Mouse (Mus musculus): ENCODE data around the gene Tspan6. TPM values are rescaled to one million over a fixed set of nuclear protein-coding genes. Genes with fewer than 3 reads are reported as not detected.

Tspan6 gene
- polyA plus RNA-seq (2012; rRNA removed), result 2.1 and 2.4 TPM in 2 replicates

DNA sequence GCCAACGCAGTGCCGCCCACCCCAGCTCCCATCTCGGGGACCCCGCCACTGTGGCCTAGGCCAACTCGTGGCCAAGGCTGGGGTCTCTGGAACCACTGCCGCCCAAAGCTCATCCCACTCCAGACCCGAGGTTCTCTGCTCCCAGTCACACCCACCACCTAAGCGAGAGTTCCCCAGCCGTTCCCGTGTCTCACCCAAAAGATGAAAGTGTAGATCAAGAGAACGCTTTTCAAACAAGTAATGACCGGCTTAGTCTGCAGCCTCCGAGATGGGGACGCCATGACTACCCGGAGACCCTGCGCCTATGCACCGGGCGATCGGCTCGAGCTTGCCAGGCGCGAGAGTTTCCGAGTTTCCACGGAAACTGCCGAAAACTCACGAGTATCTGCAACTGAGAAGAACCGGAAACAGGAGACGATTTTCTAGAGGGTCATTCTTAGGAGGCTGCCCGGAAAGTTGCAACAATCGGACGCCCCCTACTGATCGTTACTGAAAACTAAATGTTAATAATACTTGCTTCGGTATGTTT lies at the start of gene Tspan6:
Tspan6 (minus strand) TSS at position 416 of the 529 bp plus-strand sequence.
- WGBS, result 15% methylated on average over 33 of the region's 33 CpGs
- DNase-seq (ENCODE audit: low read depth, low spot score), result peak; percentile 35

- no peak for DNase-seq (ENCODE audit: low read depth, low spot score)
- 42% methylated on average over 3 of the region's 3 CpGs for WGBS
These were observed 49.2 kb upstream of the Tspan6 start for GRCm38 (mm10) chrX:133947427-133947826.

DNA sequence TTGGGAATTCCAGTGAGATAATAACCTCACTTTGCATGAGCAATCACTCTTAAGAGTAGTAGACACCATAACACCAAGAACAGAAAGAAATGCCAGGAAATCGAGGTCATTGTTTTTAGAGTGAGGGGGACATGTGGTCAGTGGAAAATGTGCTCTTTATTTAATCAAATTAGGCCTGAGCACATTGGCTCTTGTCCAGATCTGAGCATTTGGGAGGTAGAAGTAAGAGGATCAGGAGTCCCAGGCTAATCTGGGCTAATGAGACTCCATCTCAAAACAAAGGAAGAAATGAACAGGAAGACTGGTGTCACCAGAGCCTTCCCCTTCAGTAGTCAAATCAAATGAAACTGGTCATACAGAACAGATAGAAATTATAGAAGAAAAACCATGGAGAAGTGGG lies 41.3 kb upstream of the Tspan6 start:
- no peak for DNase-seq (ENCODE audit: low read depth, low spot score)
- WGBS, result 42% methylated on average over 1 of the region's 1 CpGs

- no peak for DNase-seq (ENCODE audit: low read depth, low spot score)
- 87% methylated on average over 4 of the region's 4 CpGs for WGBS
These were observed 38.5 kb upstream of the Tspan6 start for GRCm38 (mm10) chrX:133936605-133937225.

DNA sequence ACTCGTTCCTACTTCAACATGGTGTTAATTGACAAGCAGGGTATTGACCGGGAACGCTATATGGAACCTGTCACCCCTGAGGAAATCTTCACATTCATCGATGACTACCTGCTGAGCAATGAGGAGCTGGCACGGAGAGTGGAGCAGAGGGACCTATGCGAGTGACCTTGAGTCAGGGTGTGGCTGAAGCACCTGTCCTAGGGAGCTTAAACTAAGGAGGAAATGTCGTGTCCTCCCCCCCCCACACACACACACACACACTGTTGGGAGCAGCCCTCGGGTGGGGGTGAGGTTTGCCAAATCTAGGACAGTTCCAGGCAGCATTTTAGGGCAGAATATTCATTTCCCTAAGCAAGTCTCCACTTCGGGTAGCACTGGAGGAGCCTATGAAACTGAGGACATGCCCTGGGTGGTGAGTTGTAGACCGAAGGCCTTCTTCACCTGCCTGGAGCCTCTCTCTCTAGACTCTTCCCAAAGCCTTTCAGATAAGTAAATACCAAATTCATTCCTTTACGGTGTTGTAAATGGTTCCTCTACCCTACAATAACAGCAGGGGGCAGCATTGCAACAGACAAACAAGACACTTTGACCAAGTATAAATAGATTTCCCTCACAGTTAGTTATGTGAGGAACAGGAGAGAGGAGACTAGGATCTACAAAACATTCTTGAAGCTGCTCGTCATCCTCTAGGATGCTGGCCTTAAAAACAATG lies 33.2 kb upstream of the Tspan6 start:
- no peak for DNase-seq (ENCODE audit: low read depth, low spot score)
- 41% methylated on average over 12 of the region's 12 CpGs for WGBS

GRCm38 (mm10) chrX:133926760-133927159 lies 28.5 kb upstream of the Tspan6 start:
- 51% methylated on average over 5 of the region's 5 CpGs for WGBS
- DNase-seq (ENCODE audit: low read depth, low spot score), result no peak

GRCm38 (mm10) chrX:133921187-133921586 lies 23.0 kb upstream of the Tspan6 start:
- 67% methylated on average over 4 of the region's 4 CpGs for WGBS
- DNase-seq (ENCODE audit: low read depth, low spot score), result no peak

DNA sequence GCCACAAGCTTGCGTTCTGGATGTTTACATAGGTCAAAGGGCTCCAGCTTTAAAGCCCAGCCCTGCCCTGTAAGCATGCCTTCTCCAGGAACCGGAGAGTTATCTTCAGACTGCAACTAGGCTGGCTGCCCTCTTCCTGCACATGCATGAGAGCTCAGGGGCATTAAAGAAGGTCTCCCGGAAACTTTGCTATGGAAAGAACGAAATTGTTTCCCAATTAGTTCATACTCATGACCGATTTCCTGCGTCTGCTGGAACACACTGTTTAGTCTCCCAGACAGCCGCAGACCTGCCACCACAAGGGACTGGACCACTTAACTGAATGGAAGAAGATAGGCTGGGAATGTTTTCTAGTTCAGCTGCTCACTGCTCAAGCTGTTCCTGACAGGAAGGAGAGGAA lies 16.0 kb upstream of the Tspan6 start:
- DNase-seq (ENCODE audit: low read depth, low spot score), result no peak
- WGBS, result 30% methylated on average over 7 of the region's 7 CpGs

GRCm38 (mm10) chrX:133913006-133913405 lies 14.8 kb upstream of the Tspan6 start:
- WGBS, result 78% methylated on average over 3 of the region's 3 CpGs
- no peak for DNase-seq (ENCODE audit: low read depth, low spot score)

DNA sequence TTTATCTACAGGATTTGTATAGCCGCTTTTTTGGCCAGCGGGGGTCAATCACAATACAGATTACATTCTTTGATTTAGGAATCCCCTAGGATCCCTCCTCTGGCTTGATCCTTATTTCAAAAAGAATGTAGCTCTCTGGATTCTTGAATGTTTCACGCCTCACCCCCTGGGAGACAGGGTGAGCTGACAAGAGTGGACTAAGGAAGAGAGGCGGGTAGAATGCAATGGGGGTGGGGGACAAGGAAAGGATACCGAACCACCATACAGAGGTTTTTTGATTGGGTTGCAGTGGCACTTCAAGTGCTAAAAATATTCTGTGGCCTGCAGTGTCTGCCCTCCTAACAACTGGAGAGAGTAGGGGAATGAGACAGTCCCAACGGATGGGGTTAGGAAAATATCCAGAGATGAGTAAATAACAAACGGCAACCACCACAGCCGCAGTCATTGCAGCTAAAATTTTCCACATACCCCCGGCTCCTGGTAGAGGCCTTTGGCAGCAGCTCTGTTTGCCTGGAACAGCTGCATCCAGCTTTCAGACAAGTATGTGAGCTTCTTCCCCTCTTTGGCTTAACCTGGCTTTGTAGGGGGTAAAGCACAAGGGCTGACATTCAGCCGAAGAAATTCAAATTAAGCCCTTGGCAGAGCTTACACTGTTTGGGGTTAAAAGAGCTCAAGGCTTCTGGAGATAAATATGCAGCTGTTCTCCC lies 13.3 kb upstream of the Tspan6 start:
- no peak for DNase-seq (ENCODE audit: low read depth, low spot score)
- WGBS, result 61% methylated on average over 10 of the region's 10 CpGs

- WGBS, result 35% methylated on average over 3 of the region's 3 CpGs
- no peak for DNase-seq (ENCODE audit: low read depth, low spot score)
These were observed 10.0 kb upstream of the Tspan6 start, which contains the start of gene Srpx2 for GRCm38 (mm10) chrX:133908261-133908660. TSS of gene Srpx2 (plus strand) at chrX:133908426.

DNA sequence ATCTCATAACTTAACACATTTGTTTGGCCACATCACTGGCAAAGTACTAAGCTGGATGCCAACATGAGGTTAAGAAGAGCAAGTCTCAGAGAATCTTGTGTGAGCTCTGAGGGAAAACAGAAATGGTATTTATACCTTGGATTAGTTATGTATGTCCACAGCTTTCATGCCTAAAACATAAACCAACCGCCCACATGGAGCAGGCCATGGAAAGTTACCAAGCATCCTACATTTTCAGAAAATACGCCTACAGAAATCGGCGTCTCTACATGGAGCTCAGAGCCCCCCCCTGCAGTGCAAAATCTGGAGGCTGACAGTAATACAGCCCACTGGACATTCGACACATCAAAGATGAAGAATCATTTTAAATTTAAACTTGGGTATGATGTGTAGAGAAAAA lies 10.1 kb downstream of the Tspan6 start:
- DNase-seq (ENCODE audit: low read depth, low spot score), result no peak
- 91% methylated on average over 5 of the region's 5 CpGs for WGBS

GRCm38 (mm10) chrX:133887308-133887707 lies 10.9 kb downstream of the Tspan6 start:
- no peak for DNase-seq (ENCODE audit: low read depth, low spot score)
- 85% methylated on average over 3 of the region's 3 CpGs for WGBS

DNA sequence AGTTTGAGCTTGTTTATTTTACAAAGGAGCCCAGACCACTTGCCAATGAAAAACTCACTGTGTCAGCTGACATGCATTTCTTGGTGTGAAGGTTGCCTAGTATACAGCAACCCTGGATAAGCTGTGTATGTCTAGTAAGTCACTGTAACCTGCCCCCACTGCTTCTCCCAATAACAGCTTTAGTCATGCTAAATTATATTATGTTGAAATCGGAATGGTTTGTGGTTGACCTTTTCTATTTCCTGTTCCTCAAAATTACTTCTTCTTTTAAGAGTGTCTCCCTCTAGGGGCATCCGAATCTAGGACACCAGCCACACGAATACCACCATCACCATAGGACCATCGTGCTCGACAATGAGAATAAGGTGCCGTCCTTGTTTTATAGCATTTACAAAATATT lies 28.5 kb downstream of the Tspan6 start:
- 79% methylated on average over 6 of the region's 6 CpGs for WGBS
- DNase-seq (ENCODE audit: low read depth, low spot score), result no peak

DNA sequence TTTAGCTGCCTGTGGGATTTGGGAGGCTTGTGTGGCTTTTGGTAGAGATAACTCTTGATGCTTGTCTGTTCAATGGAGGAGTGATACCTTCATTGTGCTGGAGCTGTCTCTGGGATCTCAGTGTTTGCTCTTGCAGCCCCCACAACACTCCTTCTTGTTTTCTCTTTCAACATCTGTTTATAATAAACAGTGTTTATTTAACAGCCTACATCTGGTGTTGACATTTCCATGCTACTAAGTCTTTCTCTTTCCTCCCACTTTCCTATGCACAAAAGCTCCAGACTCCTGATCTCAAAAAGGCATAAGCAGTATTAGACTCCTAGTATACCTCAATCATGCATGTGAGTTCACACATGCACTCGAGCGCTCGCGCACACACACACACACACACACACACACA lies 44.6 kb downstream of the Tspan6 start:
- DNase-seq (ENCODE audit: low read depth, low spot score), result no peak
- 84% methylated on average over 4 of the region's 4 CpGs for WGBS

DNA sequence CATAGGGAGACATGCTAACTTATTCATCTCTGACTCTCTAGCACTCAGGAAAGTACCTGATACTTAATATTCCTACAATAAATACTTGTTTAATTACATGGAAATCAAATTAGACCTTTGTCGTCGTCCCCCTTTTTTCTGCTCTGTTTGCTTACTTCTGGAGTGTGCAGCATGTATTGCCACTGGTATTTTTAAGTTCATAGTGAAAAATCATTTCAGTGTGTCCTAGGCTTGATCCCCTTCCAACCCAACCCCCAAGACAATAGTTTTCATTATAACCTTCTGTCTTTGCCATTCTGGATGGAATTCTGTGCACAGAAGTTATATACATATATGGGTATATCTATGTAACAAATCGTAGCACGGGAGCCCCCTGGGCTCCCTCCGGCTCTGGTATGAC lies 47.5 kb downstream of the Tspan6 start, which contains the start of gene Tnmd:
Tnmd (plus strand) TSS at position 301 of the 400 bp plus-strand sequence.
- DNase-seq (ENCODE audit: low read depth, low spot score), result no peak
- WGBS, result 73% methylated on average over 5 of the region's 5 CpGs

Other genes with a start within 250 kb of the Tspan6 start
- 0.16 and 0.43 TPM in 2 replicates for gene Pcdh19, start 209.4 kb downstream of the Tspan6 start, polyA plus RNA-seq (2012; rRNA removed)
- not detected in 2 replicates for gene Tnmd, start 47.4 kb downstream of the Tspan6 start, polyA plus RNA-seq (2012; rRNA removed)
- 5.3 and 7.9 TPM in 2 replicates for gene Srpx2, start 10.0 kb upstream of the Tspan6 start, polyA plus RNA-seq (2012; rRNA removed)
- 0.89 and 0.90 TPM in 2 replicates for gene Sytl4, start 83.4 kb upstream of the Tspan6 start, polyA plus RNA-seq (2012; rRNA removed)
- 9.1 and 17.0 TPM in 2 replicates for gene Cstf2, start 160.8 kb upstream of the Tspan6 start, polyA plus RNA-seq (2012; rRNA removed)

All from large intestine, adult 2 months (tissue).